Mouse (Mus musculus) erythroblast, embryonic 14.5 days (primary cell): Measurements from ENCODE around the gene Ppfibp1.

Experiments
- GATA1 ChIP-seq: IDR thresholded peaks from 2 replicates; pipeline ENCODE4 v1.6.1; 2012; ENCODE audit warnings: low read length, inconsistent platforms, mixed read lengths
- TAL1 ChIP-seq: IDR thresholded peaks from 3 replicates; pipeline ENCODE4 v1.6.1; 2012; ENCODE audit warnings: low read length, inconsistent platforms, mixed read lengths

GRCm38 (mm10) chr6:146909725-146910489, 21.6 kb downstream of the Ppfibp1 start:
- no peak for TF ChIP-seq GATA1
- no peak for TF ChIP-seq TAL1
